Mouse (Mus musculus) ovary, postnatal 10 days (tissue): ENCODE results near the gene Cfap299.

Experiments used
- DNase-seq: peaks from one replicate; pipeline ENCODE4 v3.0.0; 2022; ENCODE audit warnings: low spot score

The Cfap299 gene

GRCm38 (mm10) chr5:98617416-98617815 lies 288.3 kb downstream of the Cfap299 start:
- no peak for DNase-seq

- DNase-seq: no peak
Measured at GRCm38 (mm10) chr5:98650345-98650744, 321.2 kb downstream of the Cfap299 start.

- no peak for DNase-seq
Measured at GRCm38 (mm10) chr5:98651049-98651448, 321.9 kb downstream of the Cfap299 start.

GRCm38 (mm10) chr5:98688254-98688653 lies 359.1 kb downstream of the Cfap299 start:
- no peak for DNase-seq

- DNase-seq: no peak
Measured at GRCm38 (mm10) chr5:98692070-98692469, 363.0 kb downstream of the Cfap299 start.

GRCm38 (mm10) chr5:98696336-98696735 lies 367.2 kb downstream of the Cfap299 start:
- DNase-seq: no peak

- DNase-seq: no peak
Measured at GRCm38 (mm10) chr5:98703963-98704362, 374.9 kb downstream of the Cfap299 start.

GRCm38 (mm10) chr5:98706597-98706996 lies 377.5 kb downstream of the Cfap299 start:
- no peak for DNase-seq

GRCm38 (mm10) chr5:98715392-98715791 lies 386.3 kb downstream of the Cfap299 start:
- DNase-seq: no peak

GRCm38 (mm10) chr5:98732157-98733009 lies 403.3 kb downstream of the Cfap299 start:
- DNase-seq: no peak

GRCm38 (mm10) chr5:98733010-98733399 lies 403.9 kb downstream of the Cfap299 start:
- DNase-seq: no peak

- DNase-seq: no peak
Measured at GRCm38 (mm10) chr5:98761858-98762652, 433.0 kb downstream of the Cfap299 start.

- DNase-seq: no peak
Measured at GRCm38 (mm10) chr5:98778588-98778987, 449.5 kb downstream of the Cfap299 start.

- DNase-seq: no peak
Measured at GRCm38 (mm10) chr5:98782066-98782465, 453.0 kb downstream of the Cfap299 start.

- DNase-seq: no peak
Measured at GRCm38 (mm10) chr5:98787735-98788134, 458.6 kb downstream of the Cfap299 start.

GRCm38 (mm10) chr5:98788568-98788967 lies 459.5 kb downstream of the Cfap299 start:
- DNase-seq: no peak

- no peak for DNase-seq
Measured at GRCm38 (mm10) chr5:98790894-98791607, 461.9 kb downstream of the Cfap299 start.

- no peak for DNase-seq
Measured at GRCm38 (mm10) chr5:98801495-98801894, 472.4 kb downstream of the Cfap299 start.

GRCm38 (mm10) chr5:98804761-98805160 lies 475.7 kb downstream of the Cfap299 start:
- DNase-seq: no peak

- DNase-seq: no peak
Measured at GRCm38 (mm10) chr5:98806492-98806891, 477.4 kb downstream of the Cfap299 start.

- no peak for DNase-seq
Measured at GRCm38 (mm10) chr5:98807022-98807421, 477.9 kb downstream of the Cfap299 start.

GRCm38 (mm10) chr5:98807953-98808352 lies 478.8 kb downstream of the Cfap299 start:
- no peak for DNase-seq
